Mouse (Mus musculus): ENCODE measurements at regions not wholly inside any gene's neighbourhood (a gene's known extent, or its start where the extent isn't known, plus 50 kb on each side); places are given as distances from the start of the nearest gene placed in this dataset.
"Not testable (repeated sequence)": the region's sequence is repeated elsewhere in the genome, so short reads cannot be mapped to it uniquely, and the experiment has no call there.

DNA sequence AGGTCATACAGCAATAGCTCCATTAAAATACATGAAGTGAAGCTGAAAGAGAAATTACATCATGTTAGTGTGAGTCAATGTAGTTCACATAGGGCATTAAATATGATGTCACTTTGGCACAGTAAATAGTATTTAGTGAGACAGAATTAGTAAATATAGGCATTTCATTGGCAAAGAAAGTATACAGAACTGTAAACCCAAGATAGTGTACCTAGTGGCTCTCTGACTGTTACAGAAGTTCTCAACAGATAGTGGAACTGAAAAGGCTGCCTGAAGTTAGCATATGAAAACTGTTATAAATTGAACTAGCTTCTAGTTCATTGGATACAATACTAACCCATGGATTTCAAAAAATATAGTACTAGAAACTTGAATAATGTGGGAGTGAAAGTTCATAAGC, 1642.1 kb upstream of the Cdh6 start:
- no peak overlapping the region for H3K4me2 ChIP-seq
- no peaks in the 10 kb centered on the region for H3K9me3 ChIP-seq (ENCODE audit: control insufficient read depth, low read length)
- H3K27me3 ChIP-seq (ENCODE audit: control insufficient read depth, insufficient read depth, low read length) = no peaks in the 10 kb centered on the region
- H3K9ac ChIP-seq (ENCODE audit: low read length) = no peak overlapping the region
- H3K36me3 ChIP-seq (ENCODE audit: control insufficient read depth, insufficient read depth, low read length) = no peaks in the 10 kb centered on the region
- H3K27ac ChIP-seq (ENCODE audit: low read depth, low read length) = no peak overlapping the region
- no peak overlapping the region for H3K4me3 ChIP-seq (ENCODE audit: low read depth, low read length)
- DNase-seq (ENCODE audit: low spot score, missing footprints) (no peak), ATAC-seq (ENCODE audit: low FRiP score) (no peak)
- no peaks in the 10 kb centered on the region for H3K4me1 ChIP-seq (ENCODE audit: control insufficient read depth, insufficient read depth, low read length)

DNA sequence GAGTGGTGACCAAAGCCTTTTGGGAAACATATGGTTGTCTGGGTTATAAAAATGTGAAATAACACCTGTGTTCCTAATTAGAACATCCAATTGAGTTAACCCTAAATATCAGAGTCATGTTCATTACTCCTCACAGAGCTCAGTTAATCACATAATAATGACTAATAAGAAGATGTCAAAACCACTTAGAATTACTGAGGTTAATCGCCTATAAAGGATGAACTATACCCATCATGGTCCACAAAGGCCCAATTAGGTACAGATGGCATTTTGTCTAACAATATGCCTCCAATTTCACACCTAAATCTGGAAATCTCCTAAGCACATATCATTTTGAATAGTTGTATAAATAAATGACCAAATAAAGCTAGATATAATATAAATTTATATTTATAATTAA, 1633.4 kb upstream of the Cdh6 start:
- H3K4me3 ChIP-seq (ENCODE audit: low read depth, low read length) = no peak overlapping the region
- H3K4me2 ChIP-seq = no peak overlapping the region
- H3K4me1 ChIP-seq (ENCODE audit: control insufficient read depth, insufficient read depth, low read length) = no peaks in the 10 kb centered on the region
- no peak for DNase-seq (ENCODE audit: low spot score, missing footprints)
- 75% methylated on average over 1 of the region's 1 CpGs for WGBS
- no peaks in the 10 kb centered on the region for H3K9me3 ChIP-seq (ENCODE audit: control insufficient read depth, low read length)
- H3K9ac ChIP-seq (ENCODE audit: low read length) = no peak overlapping the region
- no peaks in the 10 kb centered on the region for H3K27me3 ChIP-seq (ENCODE audit: control insufficient read depth, insufficient read depth, low read length)
- ATAC-seq (ENCODE audit: low FRiP score) = no peak
- no peak overlapping the region for H3K27ac ChIP-seq (ENCODE audit: low read depth, low read length)
- no peaks in the 10 kb centered on the region for H3K36me3 ChIP-seq (ENCODE audit: control insufficient read depth, insufficient read depth, low read length)

DNA sequence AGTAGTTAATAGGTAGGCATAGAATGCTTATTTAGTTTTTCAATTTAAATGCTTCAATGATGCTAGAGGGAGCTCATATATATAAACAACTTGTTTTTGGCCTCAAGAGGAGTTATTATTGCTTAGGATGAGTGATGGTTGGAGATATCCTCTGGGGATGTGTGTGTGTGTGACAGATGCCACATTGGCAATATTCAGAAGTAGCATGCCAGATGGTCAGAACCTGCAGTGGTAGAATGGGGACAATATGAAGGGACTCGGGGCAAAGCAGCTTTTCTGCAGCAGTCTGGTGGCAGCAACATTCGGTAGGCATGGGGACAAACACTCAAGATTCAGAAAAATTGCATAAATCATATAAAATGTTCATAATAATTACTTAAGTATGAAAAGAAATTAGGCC, 1621.7 kb upstream of the Cdh6 start:
- no peaks in the 10 kb centered on the region for H3K27me3 ChIP-seq (ENCODE audit: control insufficient read depth, insufficient read depth, low read length)
- 75% methylated on average over 2 of the region's 2 CpGs for WGBS
- no peak overlapping the region for H3K4me2 ChIP-seq
- H3K4me1 ChIP-seq (ENCODE audit: control insufficient read depth, insufficient read depth, low read length) = no peaks in the 10 kb centered on the region
- DNase-seq (ENCODE audit: low spot score, missing footprints) (no peak), ATAC-seq (ENCODE audit: low FRiP score) (no peak)
- no peak overlapping the region for H3K27ac ChIP-seq (ENCODE audit: low read depth, low read length)
- no peak overlapping the region for H3K9ac ChIP-seq (ENCODE audit: low read length)
- no peaks in the 10 kb centered on the region for H3K36me3 ChIP-seq (ENCODE audit: control insufficient read depth, insufficient read depth, low read length)
- H3K9me3 ChIP-seq (ENCODE audit: control insufficient read depth, low read length) = no peaks in the 10 kb centered on the region
- no peak overlapping the region for H3K4me3 ChIP-seq (ENCODE audit: low read depth, low read length)

DNA sequence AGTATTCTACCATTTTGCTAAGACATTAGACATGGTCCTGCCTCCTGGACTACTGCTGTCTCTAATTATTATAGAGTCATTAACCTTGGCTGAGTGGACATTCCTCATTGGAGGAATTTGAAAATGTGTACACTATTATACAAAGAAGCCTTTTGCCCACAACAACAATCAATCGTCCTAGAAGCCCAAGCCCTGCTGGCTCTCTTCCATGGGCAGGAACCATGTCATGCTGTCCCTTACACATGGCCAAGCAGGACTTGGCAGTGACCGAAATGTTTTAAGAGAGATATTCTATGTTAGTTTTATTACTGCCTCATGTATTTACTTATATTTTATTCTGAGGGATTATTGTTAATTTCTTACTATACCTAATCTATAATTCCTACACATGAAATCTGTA, 1607.3 kb upstream of the Cdh6 start:
- Histone ChIP-seq H3K4me2 (no peak overlapping the region), H3K4me1 (ENCODE audit: control insufficient read depth, insufficient read depth, low read length) (no peaks in the 10 kb centered on the region), H3K36me3 (ENCODE audit: control insufficient read depth, insufficient read depth, low read length) (no peaks in the 10 kb centered on the region), H3K9ac (ENCODE audit: low read length) (no peak overlapping the region), H3K27ac (ENCODE audit: low read depth, low read length) (no peak overlapping the region), H3K27me3 (ENCODE audit: control insufficient read depth, insufficient read depth, low read length) (no peaks in the 10 kb centered on the region), H3K4me3 (ENCODE audit: low read depth, low read length) (no peak overlapping the region), H3K9me3 (ENCODE audit: control insufficient read depth, low read length) (no peaks in the 10 kb centered on the region)
- DNase-seq (ENCODE audit: low spot score, missing footprints) (no peak), ATAC-seq (ENCODE audit: low FRiP score) (no peak)
- 88% methylated on average over 2 of the region's 2 CpGs for WGBS

DNA sequence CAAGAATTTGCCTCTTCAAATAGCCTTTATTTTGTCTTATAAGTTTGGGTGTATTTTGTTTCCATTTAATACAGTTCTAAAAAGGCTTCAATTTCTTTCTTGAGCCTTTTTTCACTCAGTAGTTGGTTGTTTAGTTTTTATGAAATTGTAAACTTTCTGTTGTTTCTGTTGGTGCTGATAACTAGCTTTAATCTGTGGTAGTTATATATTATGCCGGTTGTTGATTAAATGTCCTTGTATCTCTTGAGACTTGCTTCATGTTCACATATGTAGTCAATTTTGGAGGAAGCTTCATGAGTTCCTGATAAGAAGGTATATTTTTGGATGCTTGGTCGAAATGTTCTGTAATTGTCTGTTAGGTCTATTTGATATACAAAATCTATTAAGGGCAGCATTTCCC, 1568.3 kb upstream of the Cdh6 start:
- Histone ChIP-seq H3K4me3 (ENCODE audit: low read depth, low read length) (no peak overlapping the region), H3K4me2 (no peak overlapping the region), H3K36me3 (ENCODE audit: control insufficient read depth, insufficient read depth, low read length) (no peaks in the 10 kb centered on the region), H3K27me3 (ENCODE audit: control insufficient read depth, insufficient read depth, low read length) (no peaks in the 10 kb centered on the region), H3K9ac (ENCODE audit: low read length) (no peak overlapping the region), H3K27ac (ENCODE audit: low read depth, low read length) (no peak overlapping the region), H3K9me3 (ENCODE audit: control insufficient read depth, low read length) (no peaks in the 10 kb centered on the region), H3K4me1 (ENCODE audit: control insufficient read depth, insufficient read depth, low read length) (no peaks in the 10 kb centered on the region)
- ATAC-seq (ENCODE audit: low FRiP score) = no peak
- WGBS = 93% methylated on average over 2 of the region's 2 CpGs
- no peak for DNase-seq (ENCODE audit: low spot score, missing footprints)

DNA sequence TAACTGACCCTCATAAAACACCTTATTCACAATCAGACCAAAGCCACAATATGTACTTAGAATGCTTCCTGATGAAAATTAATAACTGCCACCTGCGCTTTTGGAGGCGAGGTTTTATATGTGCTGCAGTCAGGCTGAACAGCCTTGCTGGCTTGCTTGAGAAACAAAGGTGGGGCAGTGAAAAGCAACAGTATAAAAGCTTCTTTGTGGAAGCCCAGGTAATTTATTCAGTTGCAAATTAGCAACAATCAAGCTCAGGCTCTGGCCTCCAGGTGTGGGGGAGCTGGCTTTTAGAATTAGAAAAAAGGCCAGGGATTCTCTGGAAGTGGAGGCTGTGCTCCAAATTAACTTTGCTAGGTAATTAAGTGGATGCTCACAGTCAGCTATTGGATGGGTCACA, 1524.5 kb upstream of the Cdh6 start:
- DNase-seq (ENCODE audit: low spot score, missing footprints); H3K36me3 ChIP-seq (ENCODE audit: control insufficient read depth, insufficient read depth, low read length); H3K27ac ChIP-seq (ENCODE audit: low read depth, low read length); H3K4me2 ChIP-seq; H3K9me3 ChIP-seq (ENCODE audit: control insufficient read depth, low read length); H3K27me3 ChIP-seq (ENCODE audit: control insufficient read depth, insufficient read depth, low read length); H3K4me1 ChIP-seq (ENCODE audit: control insufficient read depth, insufficient read depth, low read length); H3K4me3 ChIP-seq (ENCODE audit: low read depth, low read length); ATAC-seq (ENCODE audit: low FRiP score); H3K9ac ChIP-seq (ENCODE audit: low read length): not testable (repeated sequence)
- WGBS = 93% methylated on average over 2 of the region's 2 CpGs

DNA sequence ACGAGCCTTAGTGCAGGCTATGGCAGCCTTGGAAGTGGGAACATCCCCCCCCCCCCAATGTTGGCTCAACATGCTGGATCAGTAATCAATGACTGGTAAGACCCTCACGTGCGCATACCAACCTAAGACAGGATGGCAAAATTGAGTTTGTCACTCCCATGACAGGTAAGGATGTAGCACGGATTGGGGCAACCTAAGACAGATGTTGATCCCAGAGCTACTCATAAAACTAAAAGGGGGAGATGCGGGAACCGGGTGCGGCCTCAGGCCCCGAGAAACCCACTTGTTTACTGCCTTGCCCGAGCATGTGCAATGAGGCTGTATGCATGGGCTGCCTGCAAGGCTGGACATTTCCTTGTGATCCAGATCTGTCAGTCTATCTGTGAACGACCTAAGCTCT, 1523.0 kb upstream of the Cdh6 start:
- no peaks in the 10 kb centered on the region for H3K4me1 ChIP-seq (ENCODE audit: control insufficient read depth, insufficient read depth, low read length)
- H3K27ac ChIP-seq (ENCODE audit: low read depth, low read length) = no peak overlapping the region
- H3K27me3 ChIP-seq (ENCODE audit: control insufficient read depth, insufficient read depth, low read length) = no peaks in the 10 kb centered on the region
- no peak for DNase-seq (ENCODE audit: low spot score, missing footprints)
- 89% methylated on average over 10 of the region's 10 CpGs for WGBS
- H3K4me3 ChIP-seq (ENCODE audit: low read depth, low read length) = no peak overlapping the region
- no peak for ATAC-seq (ENCODE audit: low FRiP score)
- H3K36me3 ChIP-seq (ENCODE audit: control insufficient read depth, insufficient read depth, low read length) = no peaks in the 10 kb centered on the region
- no peak overlapping the region for H3K4me2 ChIP-seq
- H3K9me3 ChIP-seq (ENCODE audit: control insufficient read depth, low read length) = no peaks in the 10 kb centered on the region; the same call in 1 of the 2 replicates
- H3K9ac ChIP-seq (ENCODE audit: low read length) = no peak overlapping the region

DNA sequence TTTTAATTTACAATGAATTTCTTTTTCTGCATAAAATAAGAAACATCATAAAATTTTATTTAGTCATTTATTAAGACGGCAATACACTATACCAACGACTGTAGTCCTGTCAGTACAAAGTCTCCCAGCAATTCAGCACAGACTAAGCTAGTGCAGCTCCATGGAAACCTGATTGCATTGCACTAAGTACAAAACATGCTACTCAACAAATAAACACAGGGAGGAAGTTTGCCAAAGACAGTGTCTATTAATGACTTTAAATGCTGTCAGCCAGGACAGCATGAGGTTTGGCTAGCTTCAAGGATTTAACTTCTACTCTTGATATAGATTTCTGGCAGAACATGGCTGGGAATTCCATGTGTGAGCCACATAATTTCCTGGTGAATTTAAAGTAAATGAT, 1515.7 kb upstream of the Cdh6 start:
- Histone ChIP-seq H3K9me3 (ENCODE audit: control insufficient read depth, low read length) (no peaks in the 10 kb centered on the region), H3K27me3 (ENCODE audit: control insufficient read depth, insufficient read depth, low read length) (no peaks in the 10 kb centered on the region), H3K4me1 (ENCODE audit: control insufficient read depth, insufficient read depth, low read length) (no peaks in the 10 kb centered on the region), H3K27ac (ENCODE audit: low read depth, low read length) (no peak overlapping the region), H3K36me3 (ENCODE audit: control insufficient read depth, insufficient read depth, low read length) (no peaks in the 10 kb centered on the region), H3K4me2 (no peak overlapping the region), H3K4me3 (ENCODE audit: low read depth, low read length) (no peak overlapping the region), H3K9ac (ENCODE audit: low read length) (no peak overlapping the region)
- WGBS = 83% methylated on average over 2 of the region's 2 CpGs
- ATAC-seq (ENCODE audit: low FRiP score) = no peak
- DNase-seq (ENCODE audit: low spot score, missing footprints) = no peak

DNA sequence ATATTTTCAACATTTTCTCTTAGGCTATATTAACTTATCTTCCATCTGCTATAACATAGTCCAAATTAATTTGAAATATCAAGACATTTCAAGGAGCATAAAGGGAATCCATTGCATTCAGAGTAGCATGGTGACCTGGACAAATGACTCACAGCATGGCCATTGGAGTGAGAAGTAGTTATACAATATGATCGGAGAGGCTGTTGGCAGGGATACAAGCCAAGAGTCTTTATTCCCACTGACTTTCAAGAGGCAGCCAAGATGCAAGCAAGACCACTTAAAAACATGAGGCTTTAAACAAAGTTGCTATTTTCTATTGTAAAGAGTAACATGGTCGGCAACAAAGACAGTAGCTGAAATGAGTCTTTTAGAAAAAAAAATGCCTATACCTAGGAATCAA, 1468.8 kb upstream of the Cdh6 start:
- no peak overlapping the region for H3K4me2 ChIP-seq
- H3K9ac ChIP-seq (ENCODE audit: low read length) = no peak overlapping the region
- no peaks in the 10 kb centered on the region for H3K4me1 ChIP-seq (ENCODE audit: control insufficient read depth, insufficient read depth, low read length)
- H3K36me3 ChIP-seq (ENCODE audit: control insufficient read depth, insufficient read depth, low read length) = no peaks in the 10 kb centered on the region
- 87% methylated on average over 2 of the region's 2 CpGs for WGBS
- no peak overlapping the region for H3K27ac ChIP-seq (ENCODE audit: low read depth, low read length)
- no peaks in the 10 kb centered on the region for H3K27me3 ChIP-seq (ENCODE audit: control insufficient read depth, insufficient read depth, low read length)
- DNase-seq (ENCODE audit: low spot score, missing footprints) = no peak
- no peaks in the 10 kb centered on the region for H3K9me3 ChIP-seq (ENCODE audit: control insufficient read depth, low read length)
- H3K4me3 ChIP-seq (ENCODE audit: low read depth, low read length) = no peak overlapping the region
- ATAC-seq (ENCODE audit: low FRiP score) = no peak

DNA sequence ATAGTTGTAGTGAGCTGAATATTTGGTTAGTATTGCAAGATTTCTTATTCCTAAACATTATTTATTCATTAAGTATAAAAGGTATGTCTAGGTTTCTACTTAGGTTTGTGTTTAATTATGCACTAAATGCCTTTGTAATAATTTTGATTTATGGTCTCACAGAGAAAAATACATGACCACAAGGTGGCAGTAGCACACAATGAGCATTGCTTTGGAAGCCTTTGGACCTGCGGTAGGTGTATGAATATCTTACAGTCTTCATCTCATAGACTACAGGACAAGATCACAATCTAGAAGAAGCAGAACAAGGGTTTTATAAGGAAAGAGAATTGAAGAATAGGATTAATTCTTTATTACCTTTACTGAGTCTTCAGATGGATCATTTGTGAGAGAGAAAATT, 1455.0 kb upstream of the Cdh6 start:
- Histone ChIP-seq H3K9ac (ENCODE audit: low read length) (no peak overlapping the region), H3K27ac (ENCODE audit: low read depth, low read length) (no peak overlapping the region), H3K4me1 (ENCODE audit: control insufficient read depth, insufficient read depth, low read length) (no peaks in the 10 kb centered on the region), H3K27me3 (ENCODE audit: control insufficient read depth, insufficient read depth, low read length) (no peaks in the 10 kb centered on the region), H3K4me3 (ENCODE audit: low read depth, low read length) (no peak overlapping the region), H3K4me2 (no peak overlapping the region), H3K9me3 (ENCODE audit: control insufficient read depth, low read length) (no peaks in the 10 kb centered on the region), H3K36me3 (ENCODE audit: control insufficient read depth, insufficient read depth, low read length) (no peaks in the 10 kb centered on the region)
- ATAC-seq (ENCODE audit: low FRiP score) (peak; percentile 58; the same call in 1 of the 2 replicates), DNase-seq (ENCODE audit: low spot score, missing footprints) (peak; percentile 92)
- 32% methylated on average over 1 of the region's 1 CpGs for WGBS
